Mouse (Mus musculus) lung, postnatal 0 days (tissue): ENCODE measurements around the gene Fbxl18.

Experiments
- CTCF ChIP-seq: IDR thresholded peaks from 2 replicates; pipeline ENCODE4 v1.5.1; 2016; ENCODE audit warnings: antibody characterized with exemption, mild to moderate bottlenecking
- EP300 ChIP-seq: IDR thresholded peaks from 2 replicates; pipeline ENCODE4 v1.6.1; 2016; ENCODE audit warnings: antibody characterized with exemption, mild to moderate bottlenecking, control low read depth

DNA sequence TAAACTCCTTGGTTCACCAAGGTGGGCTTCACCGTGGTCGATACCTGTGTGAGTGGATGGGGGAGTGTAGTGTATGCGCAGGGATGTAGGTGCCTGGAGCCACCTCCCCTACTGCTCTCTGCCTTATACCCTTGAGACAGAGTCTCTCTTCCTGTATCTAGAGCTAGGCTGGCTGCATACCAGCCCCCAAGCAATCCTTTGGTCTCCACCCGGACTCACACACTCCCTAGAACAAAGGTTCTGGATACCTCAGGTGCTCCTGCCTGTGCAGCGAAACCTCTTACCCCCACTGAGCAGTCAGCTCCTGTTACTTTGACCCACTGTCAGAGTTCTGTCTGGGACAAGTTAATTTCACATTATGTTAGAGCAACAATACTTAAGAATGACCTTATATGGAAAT lies 69.6 kb downstream of the Fbxl18 start:
- TF ChIP-seq CTCF = no peak
- TF ChIP-seq EP300 = no peak
